Mouse (Mus musculus) limb, embryonic 12.5 days (tissue): ENCODE measurements around the gene Zbtb20. TPM values are rescaled to one million over a fixed set of nuclear protein-coding genes. Genes with fewer than 3 reads are reported as not detected.

Source experiments
- ATAC-seq: fragments of 200-750 bp; cut with Nextera tagmentation; 2 replicates; pipeline ENCODE4 v1.8.0; 2017; ENCODE audit warnings: low read depth, moderate TSS enrichment; ENCODE audit not compliant: insufficient number of reproducible peaks, insufficient read depth, low FRiP score, low TSS enrichment
- H3K27ac ChIP-seq: fragments of 300-500 bp; sonication (generic); 2 replicates; pipeline ENCODE4 v1.5.1; 2016; ENCODE audit warnings: mild to moderate bottlenecking, moderate library complexity
- H3K27me3 ChIP-seq: fragments of 300-500 bp; sonication (generic); 2 replicates; pipeline ENCODE4 v1.6.1; 2016; ENCODE audit warnings: mild to moderate bottlenecking, moderate library complexity
- H3K36me3 ChIP-seq: fragments of 300-500 bp; sonication (generic); 2 replicates; pipeline ENCODE4 v1.6.1; 2016; ENCODE audit warnings: mild to moderate bottlenecking, moderate library complexity
- H3K4me1 ChIP-seq: fragments of 300-500 bp; sonication (generic); replicated peaks from 2 replicates; pipeline ENCODE4 v1.6.1; 2016
- H3K4me2 ChIP-seq: fragments of 300-500 bp; sonication (generic); 2 replicates; pipeline ENCODE4 v1.6.1; 2016; ENCODE audit warnings: mild to moderate bottlenecking, moderate library complexity
- H3K4me3 ChIP-seq: fragments of 300-500 bp; sonication (generic); replicated peaks from 2 replicates; pipeline ENCODE4 v1.5.1; 2016; ENCODE audit warnings: mild to moderate bottlenecking
- H3K9ac ChIP-seq: fragments of 300-500 bp; sonication (generic); replicated peaks from 2 replicates; pipeline ENCODE4 v1.6.1; 2016; ENCODE audit warnings: mild to moderate bottlenecking, moderate library complexity
- H3K9me3 ChIP-seq: fragments of 300-500 bp; sonication (generic); 2 replicates; pipeline ENCODE4 v1.6.1; 2016; ENCODE audit warnings: mild to moderate bottlenecking, moderate library complexity
- WGBS: fragments of 180-500 bp; shearing (Covaris S2); methylation state at CpG from one replicate; pipeline ENCODE4 v1.1.7; 2016; 5-methylcytosine and 5-hydroxymethylcytosine counted together
- polyA plus RNA-seq: library from polyadenylated mRNA; unstranded; fragments of >200 nt; fragmentation: Nextera tagmentation; extraction: Ambion mirVana; gene quantifications from 2 replicates; pipeline ENCODE4 v1.2.1, GENCODE M21; 2016

The Zbtb20 gene
- polyA plus RNA-seq, 1 experiment from 2014 or later: 18.8 TPM

- H3K4me2 ChIP-seq: no peak overlapping the region
- ATAC-seq: no peak
- WGBS: 76% methylated on average over 3 of the region's 3 CpGs
- no peaks in the 10 kb centered on the region for H3K27me3 ChIP-seq
- no peaks in the 10 kb centered on the region for H3K9me3 ChIP-seq
- no peaks in the 10 kb centered on the region for H3K36me3 ChIP-seq
- H3K27ac ChIP-seq: no peak overlapping the region
- H3K4me3 ChIP-seq: no peak overlapping the region
- H3K9ac ChIP-seq: no peak overlapping the region
- peaks cover 5% of the 10 kb centered on the region; the same call in 1 of the 2 replicates for H3K4me1 ChIP-seq
These were observed 380.7 kb downstream of the Zbtb20 start for GRCm38 (mm10) chr16:43256191-43256899.

GRCm38 (mm10) chr16:43256900-43257281, 381.2 kb downstream of the Zbtb20 start:
- no peaks in the 10 kb centered on the region for H3K36me3 ChIP-seq
- no peaks in the 10 kb centered on the region for H3K27me3 ChIP-seq
- no peak overlapping the region for H3K4me3 ChIP-seq
- H3K9ac ChIP-seq: no peak overlapping the region
- H3K27ac ChIP-seq: no peak overlapping the region
- no peak overlapping the region for H3K4me2 ChIP-seq
- 58% methylated on average over 1 of the region's 1 CpGs for WGBS
- H3K9me3 ChIP-seq: no peaks in the 10 kb centered on the region
- H3K4me1 ChIP-seq: peaks cover 5% of the 10 kb centered on the region; the same call in 1 of the 2 replicates
- no peak for ATAC-seq

- H3K4me2 ChIP-seq: no peak overlapping the region
- H3K4me1 ChIP-seq: peaks cover 5% of the 10 kb centered on the region; the same call in 1 of the 2 replicates
- WGBS: 37% methylated on average over 1 of the region's 1 CpGs
- ATAC-seq: no peak
- H3K9ac ChIP-seq: no peak overlapping the region
- H3K9me3 ChIP-seq: no peaks in the 10 kb centered on the region
- no peaks in the 10 kb centered on the region for H3K27me3 ChIP-seq
- no peak overlapping the region for H3K4me3 ChIP-seq
- no peaks in the 10 kb centered on the region for H3K36me3 ChIP-seq
- H3K27ac ChIP-seq: no peak overlapping the region
These were observed 383.8 kb downstream of the Zbtb20 start for GRCm38 (mm10) chr16:43259466-43259865.

GRCm38 (mm10) chr16:43260862-43261261, 385.2 kb downstream of the Zbtb20 start:
- 79% methylated on average over 2 of the region's 2 CpGs for WGBS

GRCm38 (mm10) chr16:43274057-43274595, 398.4 kb downstream of the Zbtb20 start:
- Histone ChIP-seq H3K27ac (no peak overlapping the region), H3K9ac (no peak overlapping the region), H3K9me3 (no peaks in the 10 kb centered on the region), H3K36me3 (no peaks in the 10 kb centered on the region), H3K4me3 (no peak overlapping the region), H3K4me2 (no peak overlapping the region), H3K27me3 (no peaks in the 10 kb centered on the region), H3K4me1 (0 out of 2 replicates have a peak, but pooled peaks cover 6% of the 10 kb centered on the region)
- 68% methylated on average over 2 of the region's 2 CpGs for WGBS
- ATAC-seq: no peak

More at GRCm38 (mm10) chr16:43260862-43261261, 385.2 kb downstream of the Zbtb20 start:
- H3K4me3 ChIP-seq: no peak overlapping the region
- ATAC-seq: no peak
- no peaks in the 10 kb centered on the region for H3K27me3 ChIP-seq
- no peak overlapping the region for H3K9ac ChIP-seq
- H3K4me1 ChIP-seq: peaks cover 5% of the 10 kb centered on the region; the same call in 1 of the 2 replicates
- H3K9me3 ChIP-seq: no peaks in the 10 kb centered on the region
- H3K36me3 ChIP-seq: no peaks in the 10 kb centered on the region
- H3K4me2 ChIP-seq: no peak overlapping the region
- H3K27ac ChIP-seq: no peak overlapping the region

GRCm38 (mm10) chr16:43276764-43277163, 401.1 kb downstream of the Zbtb20 start:
- Histone ChIP-seq H3K9ac (no peak overlapping the region), H3K4me1 (0 out of 2 replicates have a peak, but pooled peaks cover 6% of the 10 kb centered on the region), H3K27me3 (no peaks in the 10 kb centered on the region), H3K9me3 (no peaks in the 10 kb centered on the region), H3K4me2 (no peak overlapping the region), H3K4me3 (no peak overlapping the region), H3K27ac (no peak overlapping the region), H3K36me3 (no peaks in the 10 kb centered on the region)
- no peak for ATAC-seq
- 81% methylated on average over 4 of the region's 4 CpGs for WGBS

- no peak overlapping the region; the same call in 1 of the 2 replicates for H3K27ac ChIP-seq
- ATAC-seq: no peak
These were observed 410.6 kb downstream of the Zbtb20 start for GRCm38 (mm10) chr16:43286319-43286718.

GRCm38 (mm10) chr16:43286783-43287383, 411.2 kb downstream of the Zbtb20 start:
- no peak for ATAC-seq
- H3K27ac ChIP-seq: no peak overlapping the region
- H3K9me3 ChIP-seq: no peaks in the 10 kb centered on the region
- no peaks in the 10 kb centered on the region for H3K27me3 ChIP-seq
- H3K4me2 ChIP-seq: no peak overlapping the region
- H3K4me1 ChIP-seq: no peaks in the 10 kb centered on the region; the same call in 1 of the 2 replicates
- no peaks in the 10 kb centered on the region for H3K36me3 ChIP-seq
- no peak overlapping the region for H3K9ac ChIP-seq
- 71% methylated on average over 1 of the region's 1 CpGs for WGBS
- H3K4me3 ChIP-seq: no peak overlapping the region

More at GRCm38 (mm10) chr16:43286319-43286718, 410.6 kb downstream of the Zbtb20 start:
- Histone ChIP-seq H3K36me3 (no peaks in the 10 kb centered on the region), H3K27me3 (no peaks in the 10 kb centered on the region), H3K4me1 (no peaks in the 10 kb centered on the region; the same call in 1 of the 2 replicates), H3K9me3 (no peaks in the 10 kb centered on the region), H3K4me3 (no peak overlapping the region), H3K9ac (no peak overlapping the region), H3K4me2 (no peak overlapping the region)
- 88% methylated on average over 1 of the region's 1 CpGs for WGBS

GRCm38 (mm10) chr16:43291423-43291822, 415.7 kb downstream of the Zbtb20 start:
- H3K4me2 ChIP-seq: no peak overlapping the region
- no peak overlapping the region for H3K27ac ChIP-seq
- no peaks in the 10 kb centered on the region for H3K9me3 ChIP-seq
- H3K36me3 ChIP-seq: no peaks in the 10 kb centered on the region
- H3K4me1 ChIP-seq: no peaks in the 10 kb centered on the region; the same call in 1 of the 2 replicates
- no peak for ATAC-seq
- no peaks in the 10 kb centered on the region for H3K27me3 ChIP-seq
- H3K9ac ChIP-seq: no peak overlapping the region
- no peak overlapping the region for H3K4me3 ChIP-seq
- WGBS: 70% methylated on average over 3 of the region's 3 CpGs

GRCm38 (mm10) chr16:43297953-43298596, 422.4 kb downstream of the Zbtb20 start:
- 75% methylated on average over 5 of the region's 5 CpGs for WGBS
- H3K9me3 ChIP-seq: no peaks in the 10 kb centered on the region
- H3K27ac ChIP-seq: 0 out of 2 replicates have a peak overlapping the region, but pooled peaks have one; percentile 42
- H3K36me3 ChIP-seq: no peaks in the 10 kb centered on the region
- H3K4me2 ChIP-seq: no peak overlapping the region
- H3K9ac ChIP-seq: no peak overlapping the region
- H3K4me3 ChIP-seq: no peak overlapping the region
- ATAC-seq: no peak
- H3K4me1 ChIP-seq: peaks cover 4% of the 10 kb centered on the region; the same call in 1 of the 2 replicates
- no peaks in the 10 kb centered on the region for H3K27me3 ChIP-seq

GRCm38 (mm10) chr16:43300420-43300819, 424.7 kb downstream of the Zbtb20 start:
- Histone ChIP-seq H3K4me1 (peaks cover 6% of the 10 kb centered on the region; the same call in 1 of the 2 replicates), H3K27me3 (no peaks in the 10 kb centered on the region), H3K9ac (no peak overlapping the region), H3K9me3 (no peaks in the 10 kb centered on the region), H3K27ac (no peak overlapping the region), H3K4me3 (no peak overlapping the region), H3K36me3 (no peaks in the 10 kb centered on the region), H3K4me2 (no peak overlapping the region)
- WGBS: 82% methylated on average over 3 of the region's 3 CpGs
- ATAC-seq: no peak
